Mouse (Mus musculus) embryonic facial prominence, embryonic 13.5 days (tissue): ENCODE measurements around the gene Fer. TPM values are rescaled to one million over a fixed set of nuclear protein-coding genes. Genes with fewer than 3 reads are reported as not detected.

Source experiments
- ATAC-seq: fragments of 200-750 bp; cut with Nextera tagmentation; 2 replicates; pipeline ENCODE4 v1.8.0; 2017; ENCODE audit warnings: low read depth; ENCODE audit not compliant: insufficient number of reproducible peaks, insufficient read depth, low FRiP score, low TSS enrichment
- H3K27ac ChIP-seq: fragments of 300-500 bp; sonication (generic); 2 replicates; pipeline ENCODE4 v1.5.1; 2015; ENCODE audit warnings: moderate library complexity, mild to moderate bottlenecking, inconsistent platforms
- H3K27me3 ChIP-seq: fragments of 300-500 bp; sonication (generic); 2 replicates; pipeline ENCODE4 v1.6.1; 2015; ENCODE audit warnings: mild to moderate bottlenecking, inconsistent platforms
- H3K36me3 ChIP-seq: fragments of 300-500 bp; sonication (generic); 2 replicates; pipeline ENCODE4 v1.6.1; 2015; ENCODE audit warnings: mild to moderate bottlenecking, inconsistent platforms
- H3K4me1 ChIP-seq: fragments of 300-500 bp; sonication (generic); 2 replicates; pipeline ENCODE4 v1.6.1; 2015; ENCODE audit warnings: inconsistent platforms
- H3K4me2 ChIP-seq: fragments of 300-500 bp; sonication (generic); 2 replicates; pipeline ENCODE4 v1.6.1; 2015; ENCODE audit warnings: moderate library complexity, mild to moderate bottlenecking, inconsistent platforms
- H3K4me3 ChIP-seq: fragments of 300-500 bp; sonication (generic); 2 replicates; pipeline ENCODE4 v1.5.1; 2015; ENCODE audit warnings: mild to moderate bottlenecking, inconsistent platforms
- H3K9ac ChIP-seq: fragments of 300-500 bp; sonication (generic); 2 replicates; pipeline ENCODE4 v1.6.1; 2015; ENCODE audit warnings: mild to moderate bottlenecking, inconsistent platforms
- H3K9me3 ChIP-seq: fragments of 300-500 bp; sonication (generic); 2 replicates; pipeline ENCODE4 v1.6.1; 2016; ENCODE audit warnings: inconsistent platforms
- WGBS: fragments of 180-500 bp; shearing (Covaris S2); methylation state at CpG from one replicate; pipeline ENCODE4 v1.1.7; 2015; ENCODE audit warnings: mixed read lengths; 5-methylcytosine and 5-hydroxymethylcytosine counted together
- polyA plus RNA-seq: library from polyadenylated mRNA; unstranded; fragments of >200 nt; fragmentation: Nextera tagmentation; extraction: Ambion mirVana; gene quantifications from 2 replicates; pipeline ENCODE4 v1.2.1, GENCODE M21; 2015

Gene Fer
- 32.5 and 33.4 TPM in 2 replicates for polyA plus RNA-seq

GRCm38 (mm10) chr17:63863012-63863630 lies at the start of gene Fer:
Fer (plus strand) TSS chr17:63863062.
- Histone ChIP-seq H3K9me3 (no peaks in the 10 kb centered on the region), H3K27ac (peak within 1 kb of the TSS; percentile 78), H3K4me3 (peak within 1 kb of the TSS; percentile 91), H3K36me3 (no peaks in the 10 kb centered on the region), H3K27me3 (no peaks in the 10 kb centered on the region), H3K4me2 (peak within 1 kb of the TSS; percentile 91), H3K4me1 (peaks cover 8% of the 10 kb centered on the region; the same call in 1 of the 2 replicates), H3K9ac (peak within 1 kb of the TSS; percentile 87)
- peak; percentile 6; the same call in 1 of the 2 replicates for ATAC-seq
- 1% methylated on average over 41 of the region's 41 CpGs for WGBS

- no peak for ATAC-seq
Measured at GRCm38 (mm10) chr17:63813552-63813951, 49.3 kb upstream of the Fer start.

GRCm38 (mm10) chr17:63818444-63819027 lies 44.3 kb upstream of the Fer start:
- H3K4me2 ChIP-seq = no peak overlapping the region
- WGBS = 88% methylated on average over 10 of the region's 10 CpGs
- H3K9me3 ChIP-seq = no peaks in the 10 kb centered on the region
- H3K36me3 ChIP-seq = no peaks in the 10 kb centered on the region
- no peaks in the 10 kb centered on the region for H3K27me3 ChIP-seq
- no peaks in the 10 kb centered on the region for H3K4me1 ChIP-seq
- no peak overlapping the region for H3K4me3 ChIP-seq
- H3K27ac ChIP-seq = no peak overlapping the region
- ATAC-seq = no peak
- H3K9ac ChIP-seq = no peak overlapping the region

More at GRCm38 (mm10) chr17:63813552-63813951, 49.3 kb upstream of the Fer start:
- no peaks in the 10 kb centered on the region for H3K36me3 ChIP-seq
- H3K27ac ChIP-seq = no peak overlapping the region
- H3K4me3 ChIP-seq = no peak overlapping the region
- WGBS = 82% methylated on average over 6 of the region's 6 CpGs
- H3K4me2 ChIP-seq = no peak overlapping the region
- no peaks in the 10 kb centered on the region for H3K9me3 ChIP-seq
- H3K27me3 ChIP-seq = no peaks in the 10 kb centered on the region
- no peaks in the 10 kb centered on the region for H3K4me1 ChIP-seq
- no peak overlapping the region for H3K9ac ChIP-seq

- H3K4me3 ChIP-seq = no peak overlapping the region
- no peaks in the 10 kb centered on the region for H3K4me1 ChIP-seq
- no peaks in the 10 kb centered on the region for H3K36me3 ChIP-seq
- no peak overlapping the region for H3K27ac ChIP-seq
- no peak overlapping the region for H3K4me2 ChIP-seq
- no peak for ATAC-seq
- no peaks in the 10 kb centered on the region for H3K27me3 ChIP-seq
- H3K9me3 ChIP-seq = no peaks in the 10 kb centered on the region
- 93% methylated on average over 4 of the region's 4 CpGs for WGBS
- H3K9ac ChIP-seq = no peak overlapping the region
Measured at GRCm38 (mm10) chr17:63824141-63824540, 38.7 kb upstream of the Fer start.

- Histone ChIP-seq H3K4me1 (no peaks in the 10 kb centered on the region), H3K36me3 (no peaks in the 10 kb centered on the region), H3K4me3 (no peak overlapping the region), H3K4me2 (no peak overlapping the region), H3K27ac (no peak overlapping the region), H3K9me3 (no peaks in the 10 kb centered on the region), H3K27me3 (no peaks in the 10 kb centered on the region), H3K9ac (no peak overlapping the region)
- ATAC-seq = no peak
- WGBS = 81% methylated on average over 8 of the region's 8 CpGs
Measured at GRCm38 (mm10) chr17:63826196-63826595, 36.7 kb upstream of the Fer start.

GRCm38 (mm10) chr17:63826767-63827166 lies 36.1 kb upstream of the Fer start:
- Histone ChIP-seq H3K27ac (no peak overlapping the region), H3K27me3 (no peaks in the 10 kb centered on the region), H3K36me3 (no peaks in the 10 kb centered on the region), H3K4me2 (no peak overlapping the region), H3K9ac (no peak overlapping the region), H3K4me1 (no peaks in the 10 kb centered on the region), H3K9me3 (no peaks in the 10 kb centered on the region), H3K4me3 (no peak overlapping the region)
- ATAC-seq = no peak
- WGBS = 81% methylated on average over 7 of the region's 7 CpGs

- Histone ChIP-seq H3K36me3 (no peaks in the 10 kb centered on the region), H3K9ac (no peak overlapping the region), H3K4me1 (no peaks in the 10 kb centered on the region), H3K27me3 (no peaks in the 10 kb centered on the region), H3K4me2 (no peak overlapping the region), H3K9me3 (no peaks in the 10 kb centered on the region), H3K4me3 (no peak overlapping the region), H3K27ac (no peak overlapping the region)
- 52% methylated on average over 5 of the region's 5 CpGs for WGBS
- no peak for ATAC-seq
Measured at GRCm38 (mm10) chr17:63828561-63829332, 34.1 kb upstream of the Fer start.

GRCm38 (mm10) chr17:63831550-63831949 lies 31.3 kb upstream of the Fer start:
- Histone ChIP-seq H3K4me3 (no peak overlapping the region), H3K4me2 (no peak overlapping the region), H3K27ac (no peak overlapping the region), H3K27me3 (no peaks in the 10 kb centered on the region), H3K9ac (no peak overlapping the region), H3K36me3 (no peaks in the 10 kb centered on the region), H3K9me3 (no peaks in the 10 kb centered on the region), H3K4me1 (no peaks in the 10 kb centered on the region)
- 66% methylated on average over 4 of the region's 4 CpGs for WGBS
- ATAC-seq = no peak

- Histone ChIP-seq H3K36me3 (no peaks in the 10 kb centered on the region), H3K4me3 (no peak overlapping the region), H3K9ac (no peak overlapping the region), H3K9me3 (no peaks in the 10 kb centered on the region; the same call in 1 of the 2 replicates), H3K27me3 (no peaks in the 10 kb centered on the region), H3K27ac (no peak overlapping the region), H3K4me2 (no peak overlapping the region), H3K4me1 (no peaks in the 10 kb centered on the region)
- no peak for ATAC-seq
- 67% methylated on average over 2 of the region's 2 CpGs for WGBS
Measured at GRCm38 (mm10) chr17:63836223-63836622, 26.6 kb upstream of the Fer start.

- 84% methylated on average over 8 of the region's 8 CpGs for WGBS
- Histone ChIP-seq H3K27ac (no peak overlapping the region), H3K4me1 (no peaks in the 10 kb centered on the region), H3K36me3 (no peaks in the 10 kb centered on the region), H3K27me3 (no peaks in the 10 kb centered on the region), H3K4me3 (no peak overlapping the region), H3K9ac (no peak overlapping the region), H3K9me3 (no peaks in the 10 kb centered on the region; the same call in 1 of the 2 replicates), H3K4me2 (no peak overlapping the region)
- ATAC-seq = no peak
Measured at GRCm38 (mm10) chr17:63836641-63837040, 26.2 kb upstream of the Fer start.

GRCm38 (mm10) chr17:63838144-63838543 lies 24.7 kb upstream of the Fer start:
- no peaks in the 10 kb centered on the region; the same call in 1 of the 2 replicates for H3K9me3 ChIP-seq
- H3K4me1 ChIP-seq = no peaks in the 10 kb centered on the region
- WGBS = 88% methylated on average over 8 of the region's 8 CpGs
- no peak overlapping the region for H3K4me2 ChIP-seq
- no peak overlapping the region for H3K9ac ChIP-seq
- no peak for ATAC-seq
- no peak overlapping the region for H3K27ac ChIP-seq
- H3K36me3 ChIP-seq = no peaks in the 10 kb centered on the region
- H3K27me3 ChIP-seq = no peaks in the 10 kb centered on the region
- H3K4me3 ChIP-seq = no peak overlapping the region
